11 mouse cellular contexts compared by ENCODE assay signal in genomic region chr17:62720740-62721450, GRCm38 (mm10).
DNase-seq lines count a peak whose midpoint lies in the region; ATAC-seq lines count a peak whose summit lies in the region.
"Had no signal": no experiment of that assay in that cellular context is flagged by ENCODE, and none has a peak within 500 bp of the region (broad histone marks: within the 10 kb centered on the region; RNA-seq: fewer than 3 reads in every experiment).

No protein-coding gene starts in this region.

- no peaks in the 10 kb centered on the region for H3K36me3 ChIP-seq in kidney, embryonic 15.5 days

- WGBS in kidney, embryonic 15.5 days = 44% methylated on average over 20 of the region's 20 CpGs

- no peak overlapping the region for H3K27ac ChIP-seq in kidney, embryonic 15.5 days

- ATAC-seq in kidney, embryonic 15.5 days (replicated peaks; ENCODE audit: low FRiP score) = peak; percentile 69; the same call in 1 of the 2 replicates

- no peak overlapping the region for H3K4me3 ChIP-seq in kidney, embryonic 15.5 days (replicated peaks)

- H3K9ac ChIP-seq in kidney, embryonic 15.5 days = no peak overlapping the region

- H3K27me3 ChIP-seq in kidney, embryonic 15.5 days = no peaks in the 10 kb centered on the region

- no peaks in the 10 kb centered on the region for H3K9me3 ChIP-seq in kidney, embryonic 15.5 days (replicated peaks)

- DNase-seq in kidney, postnatal 25 days = no peak
- peak; percentile 62 for DNase-seq in right cerebral cortex, adult 18-20 months
- DNase-seq in right cerebral cortex, postnatal 14 days = no peak
- peak; percentile 25 to 65 for DNase-seq in left cerebral cortex, adult 9 months (ENCODE audit: low spot score in 2 of 2)
- DNase-seq in adrenal gland, postnatal 25 days = no peak
- no peak for DNase-seq in Muller cell, postnatal 12 days (ENCODE audit: inconsistent ontology term)
- DNase-seq: gastrocnemius, postnatal 10 days; heart, postnatal 14 days; lung, postnatal 10 days; thymus, postnatal 14 days had no signal

- peaks cover 18% of the 10 kb centered on the region for H3K4me1 ChIP-seq in kidney, embryonic 15.5 days

- H3K4me2 ChIP-seq in kidney, embryonic 15.5 days = peak overlapping the region; percentile 38

Comparison
In these comparisons a context has a peak if more than half of its experiments do, and no peak if none do; other contexts are left out.
1. DNase-seq: peak in right cerebral cortex, adult 18-20 months (single experiment) and left cerebral cortex, adult 9 months (2 of 2); none in kidney, postnatal 25 days (0 of 2), right cerebral cortex, postnatal 14 days (single experiment), adrenal gland, postnatal 25 days (single experiment) and Muller cell, postnatal 12 days (single experiment).